ENCODE assay signal across 8 mouse cellular contexts in genomic region chr3:41510191-41510590, GRCm38 (mm10).
"Had no signal": no experiment of that assay in that cellular context is flagged by ENCODE, and none has a peak within 500 bp of the region (broad histone marks: within the 10 kb centered on the region; RNA-seq: fewer than 3 reads in every experiment).

No protein-coding gene starts in this region.

- DNase-seq: liver, embryonic 13.5 days; thymus, adult 2 months; thymus, postnatal 36 days had no signal

- H3K27ac ChIP-seq: layer of hippocampus, adult 2 months; limb, embryonic 15.5 days; liver, embryonic 13.5 days; lung, embryonic 15.5 days; macrophage had no signal

- H3K4me3 ChIP-seq: layer of hippocampus, adult 2 months; limb, embryonic 15.5 days; liver, embryonic 13.5 days; lung, embryonic 15.5 days; megakaryocyte, embryonic 14.5 days had no signal
